Mouse (Mus musculus): ENCODE results near the gene Cdc5l. TPM values are rescaled to one million over a fixed set of nuclear protein-coding genes. Genes with fewer than 3 reads are reported as not detected.

The Cdc5l gene
- polyA plus RNA-seq, 1 experiment from 2014 or later, result 31.8 TPM

GRCm38 (mm10) chr17:45403207-45403606, 30.3 kb downstream of the Cdc5l start:
- Histone ChIP-seq H3K4me2 (replicated peaks; ENCODE audit: low read depth) (no peak overlapping the region), H3K4me1 (replicated peaks; ENCODE audit: control insufficient read depth, insufficient read depth) (no peaks in the 10 kb centered on the region), H3K9ac (ENCODE audit: low read length) (no peak overlapping the region), H3K27me3 (ENCODE audit: control insufficient read depth, insufficient read depth, low read length) (no peaks in the 10 kb centered on the region), H3K9me3 (ENCODE audit: control insufficient read depth, low read length) (no peaks in the 10 kb centered on the region), H3K4me3 (ENCODE audit: low read depth, low read length) (no peak overlapping the region), H3K27ac (replicated peaks) (no peak overlapping the region), H3K36me3 (ENCODE audit: control insufficient read depth, insufficient read depth, low read length) (peaks cover 6% of the 10 kb centered on the region)
- ATAC-seq (ENCODE audit: low FRiP score, low TSS enrichment), result no peak
- DNase-seq (ENCODE audit: low spot score), result peak; percentile 42
- 6% methylated on average over 3 of the region's 3 CpGs for WGBS
- TF ChIP-seq CTCF (IDR thresholded peaks at IDR 0.05; ENCODE audit: low read depth), result peak; percentile 81
- no peak for TF ChIP-seq EP300 (optimal IDR thresholded peaks at IDR 0.05)

- Histone ChIP-seq H3K9ac (ENCODE audit: low read length) (no peak overlapping the region), H3K27me3 (ENCODE audit: control insufficient read depth, insufficient read depth, low read length) (no peaks in the 10 kb centered on the region), H3K4me3 (ENCODE audit: low read depth, low read length) (no peak overlapping the region), H3K27ac (replicated peaks) (peak overlapping the region; percentile 20; the same call in 1 of the 2 replicates), H3K4me2 (replicated peaks; ENCODE audit: low read depth) (no peak overlapping the region), H3K4me1 (replicated peaks; ENCODE audit: control insufficient read depth, insufficient read depth) (no peaks in the 10 kb centered on the region), H3K36me3 (ENCODE audit: control insufficient read depth, insufficient read depth, low read length) (peaks cover 6% of the 10 kb centered on the region), H3K9me3 (ENCODE audit: control insufficient read depth, low read length) (no peaks in the 10 kb centered on the region)
- no peak for ATAC-seq (ENCODE audit: low FRiP score, low TSS enrichment)
- DNase-seq (ENCODE audit: low spot score), result no peak
- no peak for TF ChIP-seq CTCF (IDR thresholded peaks at IDR 0.05; ENCODE audit: low read depth)
- no peak for TF ChIP-seq EP300 (optimal IDR thresholded peaks at IDR 0.05)
- 47% methylated on average over 3 of the region's 3 CpGs for WGBS
These were observed 30.9 kb downstream of the Cdc5l start for GRCm38 (mm10) chr17:45402601-45403000.

GRCm38 (mm10) chr17:45402126-45402525, 31.4 kb downstream of the Cdc5l start:
- H3K4me3 ChIP-seq (ENCODE audit: low read depth, low read length), result no peak overlapping the region
- no peak overlapping the region for H3K27ac ChIP-seq (replicated peaks)
- no peak for ATAC-seq (ENCODE audit: low FRiP score, low TSS enrichment)
- H3K9me3 ChIP-seq (ENCODE audit: control insufficient read depth, low read length), result no peaks in the 10 kb centered on the region
- H3K4me1 ChIP-seq (replicated peaks; ENCODE audit: control insufficient read depth, insufficient read depth), result no peaks in the 10 kb centered on the region
- no peak for TF ChIP-seq EP300 (optimal IDR thresholded peaks at IDR 0.05)
- TF ChIP-seq CTCF (IDR thresholded peaks at IDR 0.05; ENCODE audit: low read depth), result no peak
- H3K27me3 ChIP-seq (ENCODE audit: control insufficient read depth, insufficient read depth, low read length), result no peaks in the 10 kb centered on the region
- DNase-seq (ENCODE audit: low spot score), result no peak
- WGBS, result 59% methylated on average over 1 of the region's 1 CpGs
- H3K4me2 ChIP-seq (replicated peaks; ENCODE audit: low read depth), result no peak overlapping the region
- peaks cover 4% of the 10 kb centered on the region for H3K36me3 ChIP-seq (ENCODE audit: control insufficient read depth, insufficient read depth, low read length)
- H3K9ac ChIP-seq (ENCODE audit: low read length), result no peak overlapping the region

- Histone ChIP-seq H3K27me3 (ENCODE audit: control insufficient read depth, insufficient read depth, low read length) (no peaks in the 10 kb centered on the region), H3K36me3 (ENCODE audit: control insufficient read depth, insufficient read depth, low read length) (peaks cover 2% of the 10 kb centered on the region; the same call in 1 of the 2 replicates), H3K9me3 (ENCODE audit: control insufficient read depth, low read length) (no peaks in the 10 kb centered on the region), H3K4me1 (replicated peaks; ENCODE audit: control insufficient read depth, insufficient read depth) (no peaks in the 10 kb centered on the region), H3K27ac (replicated peaks) (no peak overlapping the region), H3K4me3 (ENCODE audit: low read depth, low read length) (no peak overlapping the region), H3K4me2 (replicated peaks; ENCODE audit: low read depth) (no peak overlapping the region), H3K9ac (ENCODE audit: low read length) (no peak overlapping the region)
- WGBS, result 78% methylated on average over 5 of the region's 5 CpGs
- ATAC-seq (ENCODE audit: low FRiP score, low TSS enrichment), result no peak
- TF ChIP-seq CTCF (IDR thresholded peaks at IDR 0.05; ENCODE audit: low read depth) (no peak), EP300 (optimal IDR thresholded peaks at IDR 0.05) (no peak)
- DNase-seq (ENCODE audit: low spot score), result no peak
These were observed 32.2 kb downstream of the Cdc5l start for GRCm38 (mm10) chr17:45401126-45401905.

GRCm38 (mm10) chr17:45398021-45398420, 35.5 kb downstream of the Cdc5l start:
- Histone ChIP-seq H3K4me2 (replicated peaks; ENCODE audit: low read depth) (no peak overlapping the region), H3K9me3 (ENCODE audit: control insufficient read depth, low read length) (no peaks in the 10 kb centered on the region), H3K4me3 (ENCODE audit: low read depth, low read length) (no peak overlapping the region), H3K27ac (replicated peaks) (no peak overlapping the region), H3K9ac (ENCODE audit: low read length) (no peak overlapping the region), H3K4me1 (replicated peaks; ENCODE audit: control insufficient read depth, insufficient read depth) (no peaks in the 10 kb centered on the region), H3K36me3 (ENCODE audit: control insufficient read depth, insufficient read depth, low read length) (peaks cover 2% of the 10 kb centered on the region; the same call in 1 of the 2 replicates), H3K27me3 (ENCODE audit: control insufficient read depth, insufficient read depth, low read length) (no peaks in the 10 kb centered on the region)
- WGBS, result 96% methylated on average over 2 of the region's 2 CpGs
- ATAC-seq (ENCODE audit: low FRiP score, low TSS enrichment), result no peak
- no peak for DNase-seq (ENCODE audit: low spot score)
- TF ChIP-seq EP300 (optimal IDR thresholded peaks at IDR 0.05) (no peak), CTCF (IDR thresholded peaks at IDR 0.05; ENCODE audit: low read depth) (no peak)

- ATAC-seq (ENCODE audit: low FRiP score, low TSS enrichment), result no peak
- no peaks in the 10 kb centered on the region for H3K27me3 ChIP-seq (ENCODE audit: control insufficient read depth, insufficient read depth, low read length)
- H3K4me1 ChIP-seq (replicated peaks; ENCODE audit: control insufficient read depth, insufficient read depth), result no peaks in the 10 kb centered on the region
- no peak overlapping the region for H3K4me2 ChIP-seq (replicated peaks; ENCODE audit: low read depth)
- no peak for DNase-seq (ENCODE audit: low spot score)
- TF ChIP-seq EP300 (optimal IDR thresholded peaks at IDR 0.05) (no peak), CTCF (IDR thresholded peaks at IDR 0.05; ENCODE audit: low read depth) (peak; percentile 52)
- no peak overlapping the region for H3K9ac ChIP-seq (ENCODE audit: low read length)
- H3K4me3 ChIP-seq (ENCODE audit: low read depth, low read length), result no peak overlapping the region
- WGBS, result 73% methylated on average over 3 of the region's 3 CpGs
- no peak overlapping the region for H3K27ac ChIP-seq (replicated peaks)
- H3K36me3 ChIP-seq (ENCODE audit: control insufficient read depth, insufficient read depth, low read length), result peaks cover 2% of the 10 kb centered on the region
- H3K9me3 ChIP-seq (ENCODE audit: control insufficient read depth, low read length), result no peaks in the 10 kb centered on the region
These were observed 36.0 kb downstream of the Cdc5l start for GRCm38 (mm10) chr17:45397541-45397940.
